11 mouse cellular contexts compared by ENCODE assay signal in the genomic region with DNA sequence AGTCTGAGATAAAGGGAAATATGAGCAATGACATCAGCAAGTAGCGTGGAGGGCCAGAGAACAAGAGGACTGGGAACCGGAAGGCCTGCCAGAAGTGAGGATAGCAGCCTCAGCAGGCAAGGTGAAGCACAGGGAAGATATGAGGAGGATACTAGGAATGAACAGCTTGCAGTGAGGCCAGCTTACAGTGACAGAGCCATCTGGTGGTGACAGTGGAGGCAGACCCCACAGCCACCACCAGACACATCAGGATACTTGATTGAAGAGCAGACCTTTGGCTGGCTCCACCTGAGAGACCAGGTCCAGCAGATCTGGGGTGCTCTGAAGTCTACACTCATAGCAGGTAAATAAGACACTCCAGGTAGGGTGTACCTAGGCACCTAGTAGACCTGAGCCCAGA. TPM values are rescaled to one million over a fixed set of nuclear protein-coding genes. Genes with fewer than 3 reads are reported as not detected.
DNase-seq lines count a peak whose midpoint lies in the region; ATAC-seq and TF ChIP-seq lines count a peak whose summit lies in the region.
"Had no signal": no experiment of that assay in that cellular context is flagged by ENCODE, and none has a peak within 500 bp of the region (broad histone marks: within the 10 kb centered on the region; RNA-seq: fewer than 3 reads in every experiment).

No protein-coding gene starts in this region.

- no peak overlapping the region for H3K27ac ChIP-seq in hindbrain, embryonic 14.5 days
- no peak overlapping the region for H3K27ac ChIP-seq in hindbrain, embryonic 13.5 days
- H3K27ac ChIP-seq in lung, embryonic 14.5 days (ENCODE audit: low read depth), result no peak overlapping the region
- no peak overlapping the region for H3K27ac ChIP-seq in midbrain, postnatal 0 days (ENCODE audit: low read depth, low read length)
- H3K27ac ChIP-seq: limb, embryonic 15.5 days had no signal

- H3K9ac ChIP-seq in hindbrain, embryonic 14.5 days, result no peak overlapping the region
- H3K9ac ChIP-seq in hindbrain, embryonic 13.5 days, result no peak overlapping the region
- no peak overlapping the region for H3K9ac ChIP-seq in lung, embryonic 14.5 days
- H3K9ac ChIP-seq in midbrain, postnatal 0 days (replicated peaks; ENCODE audit: low read length, poor library complexity, severe bottlenecking), result no peak overlapping the region
- H3K9ac ChIP-seq: limb, embryonic 15.5 days had no signal

- 87% methylated on average over 2 of the region's 2 CpGs for WGBS in hindbrain, embryonic 14.5 days
- WGBS in hindbrain, embryonic 13.5 days, result 85% methylated on average over 2 of the region's 2 CpGs
- WGBS in lung, embryonic 14.5 days, result 83% methylated on average over 2 of the region's 2 CpGs
- WGBS in midbrain, postnatal 0 days, result 81% methylated on average over 2 of the region's 2 CpGs

- peak; percentile 64 for TF ChIP-seq CTCF in lung, embryonic 14.5 days (IDR thresholded peaks at IDR 0.05; ENCODE audit: low read depth)
- peak; percentile 80 for TF ChIP-seq CTCF in midbrain, postnatal 0 days (IDR thresholded peaks at IDR 0.05)

- no peaks in the 10 kb centered on the region for H3K4me1 ChIP-seq in hindbrain, embryonic 14.5 days (replicated peaks; ENCODE audit: control insufficient read depth, insufficient read depth, low read length)
- H3K4me1 ChIP-seq in hindbrain, embryonic 13.5 days (replicated peaks), result peaks cover 6% of the 10 kb centered on the region; the same call in 1 of the 2 replicates
- H3K4me1 ChIP-seq in lung, embryonic 14.5 days (ENCODE audit: insufficient read depth), result no peaks in the 10 kb centered on the region
- no peaks in the 10 kb centered on the region for H3K4me1 ChIP-seq in midbrain, postnatal 0 days (ENCODE audit: insufficient read depth, low read length)

- no peaks in the 10 kb centered on the region for H3K27me3 ChIP-seq in hindbrain, embryonic 14.5 days (ENCODE audit: control insufficient read depth, insufficient read depth, low read length)
- H3K27me3 ChIP-seq in hindbrain, embryonic 13.5 days, result no peaks in the 10 kb centered on the region
- H3K27me3 ChIP-seq in lung, embryonic 14.5 days (ENCODE audit: insufficient read depth, low read length), result no peaks in the 10 kb centered on the region
- H3K27me3 ChIP-seq in midbrain, postnatal 0 days (ENCODE audit: insufficient read depth, low read length), result no peaks in the 10 kb centered on the region
- H3K27me3 ChIP-seq: limb, embryonic 15.5 days had no signal

- no peaks in the 10 kb centered on the region for H3K36me3 ChIP-seq in hindbrain, embryonic 14.5 days (replicated peaks; ENCODE audit: control insufficient read depth, insufficient read depth)
- no peaks in the 10 kb centered on the region for H3K36me3 ChIP-seq in hindbrain, embryonic 13.5 days
- no peaks in the 10 kb centered on the region for H3K36me3 ChIP-seq in lung, embryonic 14.5 days (ENCODE audit: insufficient read depth)
- no peaks in the 10 kb centered on the region for H3K36me3 ChIP-seq in midbrain, postnatal 0 days (ENCODE audit: insufficient read depth, low read length)
- H3K36me3 ChIP-seq: limb, embryonic 15.5 days had no signal

- DNase-seq in hindbrain, embryonic 14.5 days (ENCODE audit: low spot score), result no peak
- DNase-seq in lung, embryonic 14.5 days, result peak; percentile 30
- no peak for DNase-seq in lung, adult 18-20 months
- DNase-seq in R1 (ENCODE audit: low read depth, low spot score), result peak; percentile 42
- peak; percentile 58 for DNase-seq in midbrain, postnatal 0 days (ENCODE audit: low spot score)
- DNase-seq: kidney, adult 11 months had no signal

- H3K4me2 ChIP-seq in hindbrain, embryonic 14.5 days (replicated peaks), result no peak overlapping the region
- H3K4me2 ChIP-seq in hindbrain, embryonic 13.5 days, result no peak overlapping the region
- no peak overlapping the region for H3K4me2 ChIP-seq in lung, embryonic 14.5 days
- H3K4me2 ChIP-seq in midbrain, postnatal 0 days (ENCODE audit: low read depth, low read length, poor library complexity, severe bottlenecking), result no peak overlapping the region
- H3K4me2 ChIP-seq: limb, embryonic 15.5 days had no signal

- H3K4me3 ChIP-seq in hindbrain, embryonic 14.5 days (replicated peaks; ENCODE audit: low read length), result no peak overlapping the region
- H3K4me3 ChIP-seq in hindbrain, embryonic 13.5 days, result no peak overlapping the region
- no peak overlapping the region for H3K4me3 ChIP-seq in lung, embryonic 14.5 days (ENCODE audit: low read depth, low read length)
- H3K4me3 ChIP-seq in midbrain, postnatal 0 days (ENCODE audit: low read depth, low read length), result no peak overlapping the region
- H3K4me3 ChIP-seq: limb, embryonic 15.5 days had no signal

- ATAC-seq in hindbrain, embryonic 14.5 days (ENCODE audit: low FRiP score), result peak; percentile 34; the same call in 1 of the 2 replicates
- no peak for ATAC-seq in hindbrain, embryonic 13.5 days (ENCODE audit: low FRiP score)
- ATAC-seq in lung, embryonic 14.5 days (ENCODE audit: insufficient read depth), result no peak
- no peak for ATAC-seq in midbrain, postnatal 0 days (ENCODE audit: low FRiP score)
- no peak for ATAC-seq in megakaryocyte, adult 5-6 weeks (ENCODE audit: poor library complexity, severe bottlenecking)

- H3K9me3 ChIP-seq in hindbrain, embryonic 14.5 days (ENCODE audit: control insufficient read depth, low read length), result no peaks in the 10 kb centered on the region
- H3K9me3 ChIP-seq in hindbrain, embryonic 13.5 days, result no peaks in the 10 kb centered on the region
- H3K9me3 ChIP-seq in lung, embryonic 14.5 days (ENCODE audit: low read depth, low read length), result no peaks in the 10 kb centered on the region
- no peaks in the 10 kb centered on the region for H3K9me3 ChIP-seq in midbrain, postnatal 0 days (ENCODE audit: low read length)
- H3K9me3 ChIP-seq: limb, embryonic 15.5 days had no signal

RNA-seq across cellular contexts. Expression of a gene that starts 15.7 kb away (rescaled TPM):
- not detected in 2 replicates for polyA plus RNA-seq in hindbrain, embryonic 14.5 days (2014; fragmentation: Nextera tagmentation; extraction: Ambion mirVana)
- not detected in 2 replicates for polyA plus RNA-seq in hindbrain, embryonic 13.5 days (2015; fragmentation: Nextera tagmentation; extraction: Ambion mirVana)
- polyA plus RNA-seq in lung, embryonic 14.5 days (2014; fragmentation: Nextera tagmentation; extraction: Ambion mirVana), result not detected in 2 replicates
- total RNA-seq in midbrain, postnatal 0 days (2014; rRNA removed), result not detected in 2 replicates
- not detected in 2 replicates for polyA plus RNA-seq in midbrain, postnatal 0 days (2015; fragmentation: Nextera tagmentation; extraction: Ambion mirVana)
- total RNA-seq in megakaryocyte, adult 5-6 weeks (2015), result not detected in 2 replicates
- not detected in 2 replicates for total RNA-seq in megakaryocyte, adult 5-6 weeks (2017)
- polyA plus RNA-seq: limb, embryonic 15.5 days; neural tube, embryonic 11.5 days; stomach, embryonic 16.5 days had no signal

RNA-seq across cellular contexts. Expression of a gene that starts 31.1 kb away (rescaled TPM):
- polyA plus RNA-seq in hindbrain, embryonic 14.5 days (2014; fragmentation: Nextera tagmentation; extraction: Ambion mirVana), result 119 and 124 TPM in 2 replicates
- 145 and 149 TPM in 2 replicates for polyA plus RNA-seq in hindbrain, embryonic 13.5 days (2015; fragmentation: Nextera tagmentation; extraction: Ambion mirVana)
- polyA plus RNA-seq in lung, embryonic 14.5 days (2014; fragmentation: Nextera tagmentation; extraction: Ambion mirVana), result 196 and 200 TPM in 2 replicates
- total RNA-seq in midbrain, postnatal 0 days (2014; rRNA removed), result 37.0 and 48.2 TPM in 2 replicates
- polyA plus RNA-seq in midbrain, postnatal 0 days (2015; fragmentation: Nextera tagmentation; extraction: Ambion mirVana), result 131 and 140 TPM in 2 replicates
- 53.8 and 59.6 TPM in 2 replicates for total RNA-seq in megakaryocyte, adult 5-6 weeks (2015)
- total RNA-seq in megakaryocyte, adult 5-6 weeks (2017), result 61.4 and 76.3 TPM in 2 replicates

RNA-seq across cellular contexts. Expression of a gene that starts 51.7 kb away (rescaled TPM):
- polyA plus RNA-seq in hindbrain, embryonic 14.5 days (2014; fragmentation: Nextera tagmentation; extraction: Ambion mirVana), result 80.3 and 88.0 TPM in 2 replicates
- polyA plus RNA-seq in hindbrain, embryonic 13.5 days (2015; fragmentation: Nextera tagmentation; extraction: Ambion mirVana), result 84.5 and 87.0 TPM in 2 replicates
- 95.3 and 102 TPM in 2 replicates for polyA plus RNA-seq in lung, embryonic 14.5 days (2014; fragmentation: Nextera tagmentation; extraction: Ambion mirVana)
- 24.1 and 46.7 TPM in 2 replicates for total RNA-seq in midbrain, postnatal 0 days (2014; rRNA removed)
- 116 and 125 TPM in 2 replicates for polyA plus RNA-seq in midbrain, postnatal 0 days (2015; fragmentation: Nextera tagmentation; extraction: Ambion mirVana)
- 113 and 122 TPM in 2 replicates for total RNA-seq in megakaryocyte, adult 5-6 weeks (2015)
- 74.8 and 84.5 TPM in 2 replicates for total RNA-seq in megakaryocyte, adult 5-6 weeks (2017)

Comparison
In these comparisons a context has a peak if more than half of its experiments do, and no peak if none do; other contexts are left out.
1. DNase-seq: peak in lung, embryonic 14.5 days (single experiment), R1 (single experiment) and midbrain, postnatal 0 days (single experiment); none in hindbrain, embryonic 14.5 days (single experiment) and lung, adult 18-20 months (0 of 2).